In the genomic region with DNA sequence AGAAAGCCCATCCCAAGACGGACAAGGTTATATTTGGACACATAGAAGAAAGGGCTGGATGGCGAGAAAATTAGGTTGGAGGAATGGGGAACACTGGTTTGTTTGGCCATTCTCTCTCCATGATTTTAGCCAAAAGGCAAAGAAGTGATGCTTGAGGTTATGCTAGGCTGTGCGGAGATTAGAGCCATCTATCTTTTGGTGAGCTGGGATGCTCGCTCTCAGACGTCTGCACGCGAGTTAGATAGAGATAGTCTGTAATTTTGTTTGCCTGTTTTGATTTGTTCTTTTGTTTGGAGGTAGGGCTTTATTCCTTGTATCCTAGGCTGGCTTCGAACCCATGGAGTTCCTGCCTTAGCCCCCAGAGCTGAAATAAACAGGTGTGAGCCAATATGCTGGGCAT, we compare ENCODE assay signal across 8 mouse cellular contexts. TPM values are rescaled to one million over a fixed set of nuclear protein-coding genes. Genes with fewer than 3 reads are reported as not detected.
A peak's percentile ranks its signal among the peaks of the same experiment; 100 is the strongest.
DNase-seq lines count a peak whose midpoint lies in the region; ATAC-seq and TF ChIP-seq lines count a peak whose summit lies in the region.

No protein-coding gene starts in this region.

- H3K4me3 ChIP-seq in cerebellum, adult 2 months (replicated peaks; ENCODE audit: insufficient read depth, low read depth, low read length), result peak overlapping the region; percentile 96
- peak overlapping the region; percentile 72 for H3K4me3 ChIP-seq in spleen, adult 2 months (ENCODE audit: extremely low read depth, insufficient read depth, insufficient read length)
- H3K4me3 ChIP-seq in limb, embryonic 15.5 days, result peak overlapping the region; percentile 88
- H3K4me3 ChIP-seq in stomach, embryonic 16.5 days (replicated peaks; ENCODE audit: low read length), result peak overlapping the region; percentile 72

- H3K4me1 ChIP-seq in cerebellum, adult 2 months (ENCODE audit: control insufficient read depth, insufficient read depth, low read length), result peaks cover 3% of the 10 kb centered on the region
- H3K4me1 ChIP-seq in spleen, adult 2 months (ENCODE audit: control insufficient read depth, insufficient read depth, insufficient read length), result peaks cover 11% of the 10 kb centered on the region; the same call in 1 of the 2 replicates
- peaks cover 58% of the 10 kb centered on the region for H3K4me1 ChIP-seq in limb, embryonic 15.5 days
- H3K4me1 ChIP-seq in stomach, embryonic 16.5 days (ENCODE audit: control insufficient read depth, insufficient read depth, low read length), result peaks cover 26% of the 10 kb centered on the region

- intact Hi-C loops in left cerebral cortex, postnatal 10 days (cut with DNase I), result no loop called here

- H3K9ac ChIP-seq in limb, embryonic 15.5 days, result peak overlapping the region; percentile 83
- H3K9ac ChIP-seq in stomach, embryonic 16.5 days (ENCODE audit: low read length), result peak overlapping the region; percentile 90

- H3K9me3 ChIP-seq in limb, embryonic 15.5 days, result no peaks in the 10 kb centered on the region
- no peaks in the 10 kb centered on the region for H3K9me3 ChIP-seq in stomach, embryonic 16.5 days (replicated peaks; ENCODE audit: control insufficient read depth, low read length)

- TF ChIP-seq CTCF in cerebellum, adult 2 months (IDR thresholded peaks at IDR 0.05; ENCODE audit: borderline replicate concordance, insufficient read depth, low read depth, low read length), result no peak
- no peak for TF ChIP-seq CTCF in spleen, adult 2 months (IDR thresholded peaks at IDR 0.05; ENCODE audit: extremely low read depth, insufficient read depth, insufficient read length, insufficient replicate concordance)

- TF ChIP-seq POLR2A in cerebellum, adult 2 months (IDR thresholded peaks at IDR 0.05; ENCODE audit: borderline replicate concordance, insufficient read depth, low read length), result no peak
- TF ChIP-seq POLR2A in spleen, adult 2 months (IDR thresholded peaks at IDR 0.05; ENCODE audit: low read depth, low read length), result no peak

- peak overlapping the region; percentile 67 for H3K4me2 ChIP-seq in limb, embryonic 15.5 days
- H3K4me2 ChIP-seq in stomach, embryonic 16.5 days (ENCODE audit: low read depth, low read length), result peak overlapping the region; percentile 90

- no peak for ATAC-seq in limb, embryonic 15.5 days (ENCODE audit: insufficient number of reproducible peaks, low FRiP score, low TSS enrichment, low read depth)
- ATAC-seq in stomach, embryonic 16.5 days (ENCODE audit: insufficient read depth, low FRiP score), result no peak

- H3K27me3 ChIP-seq in cerebellum, adult 2 months (ENCODE audit: control insufficient read depth, insufficient read depth, low read length), result no peaks in the 10 kb centered on the region
- H3K27me3 ChIP-seq in spleen, adult 2 months (ENCODE audit: control insufficient read depth, insufficient read depth, low read length), result no peaks in the 10 kb centered on the region
- no peaks in the 10 kb centered on the region for H3K27me3 ChIP-seq in limb, embryonic 15.5 days
- H3K27me3 ChIP-seq in stomach, embryonic 16.5 days (ENCODE audit: control insufficient read depth, insufficient read depth, low read length), result no peaks in the 10 kb centered on the region

- no peak overlapping the region; the same call in 1 of the 2 replicates for H3K27ac ChIP-seq in cerebellum, adult 2 months (ENCODE audit: insufficient read depth, low read length)
- no peak overlapping the region; the same call in 1 of the 2 replicates for H3K27ac ChIP-seq in spleen, adult 2 months (ENCODE audit: insufficient read depth, low read length)
- peak overlapping the region; percentile 98 for H3K27ac ChIP-seq in limb, embryonic 15.5 days
- peak overlapping the region; percentile 97 for H3K27ac ChIP-seq in stomach, embryonic 16.5 days (ENCODE audit: low read length)

- 6% methylated on average over 8 of the region's 8 CpGs for WGBS in cerebellum, adult 2 months
- WGBS in spleen, adult 2 months, result 15% methylated on average over 8 of the region's 8 CpGs
- WGBS in limb, embryonic 15.5 days, result 11% methylated on average over 8 of the region's 8 CpGs
- 6% methylated on average over 8 of the region's 8 CpGs for WGBS in stomach, embryonic 16.5 days

- peaks cover 24% of the 10 kb centered on the region for H3K36me3 ChIP-seq in spleen, adult 2 months (ENCODE audit: control insufficient read depth, insufficient read depth, low read length)
- peaks cover 43% of the 10 kb centered on the region for H3K36me3 ChIP-seq in limb, embryonic 15.5 days
- peaks cover 7% of the 10 kb centered on the region; the same call in 1 of the 2 replicates for H3K36me3 ChIP-seq in stomach, embryonic 16.5 days (ENCODE audit: control insufficient read depth, insufficient read depth, low read length)

- DNase-seq in cerebellum, adult 2 months, result no peak
- no peak for DNase-seq in cerebellum, adult 11-12 months
- no peak for DNase-seq in spleen, adult 2 months (ENCODE audit: low read depth in 1 of 2, low spot score in 2 of 2)
- DNase-seq in spleen, postnatal 14 days (ENCODE audit: low spot score in 2 of 2), result no peak
- DNase-seq in left cerebral cortex, postnatal 10 days (ENCODE audit: extremely low spot score in 1 of 2, low spot score in 2 of 2), result no peak
- DNase-seq in urinary bladder, postnatal 14 days (ENCODE audit: low spot score), result no peak

RNA-seq across cellular contexts. Expression of gene Dvl2, which starts 0.8 kb away (rescaled TPM):
- polyA plus RNA-seq in cerebellum, adult 2 months (2012; rRNA removed), result 27.2 and 28.9 TPM in 2 replicates
- 21.4 and 22.3 TPM in 2 replicates for polyA plus RNA-seq in spleen, adult 2 months (2012; rRNA removed)
- polyA plus RNA-seq in limb, embryonic 15.5 days (2015; fragmentation: Nextera tagmentation; extraction: Ambion mirVana), result 42.2 and 43.1 TPM in 2 replicates
- 17.7 and 22.3 TPM in 2 replicates for polyA plus RNA-seq in stomach, embryonic 16.5 days (2015; fragmentation: Nextera tagmentation; extraction: Ambion mirVana)
- 10 to 100 TPM; 27.5 to 30.3 TPM for total RNA-seq in left cerebral cortex, postnatal 10 days (2021)

RNA-seq across cellular contexts. Expression of gene Phf23, which starts 5.6 kb away (rescaled TPM):
- polyA plus RNA-seq in cerebellum, adult 2 months (2012; rRNA removed), result 41.8 and 44.4 TPM in 2 replicates
- 13.8 and 21.4 TPM in 2 replicates for polyA plus RNA-seq in spleen, adult 2 months (2012; rRNA removed)
- 72.2 and 81.6 TPM in 2 replicates for polyA plus RNA-seq in limb, embryonic 15.5 days (2015; fragmentation: Nextera tagmentation; extraction: Ambion mirVana)
- polyA plus RNA-seq in stomach, embryonic 16.5 days (2015; fragmentation: Nextera tagmentation; extraction: Ambion mirVana), result 44.3 and 47.9 TPM in 2 replicates
- 10 to 100 TPM; 35.2 to 38.6 TPM for total RNA-seq in left cerebral cortex, postnatal 10 days (2021)

RNA-seq across cellular contexts. Expression of gene Gabarap, which starts 10.2 kb away (rescaled TPM):
- polyA plus RNA-seq in cerebellum, adult 2 months (2012; rRNA removed), result 344 and 366 TPM in 2 replicates
- polyA plus RNA-seq in spleen, adult 2 months (2012; rRNA removed), result 235 and 251 TPM in 2 replicates
- polyA plus RNA-seq in limb, embryonic 15.5 days (2015; fragmentation: Nextera tagmentation; extraction: Ambion mirVana), result 545 and 568 TPM in 2 replicates
- 485 and 494 TPM in 2 replicates for polyA plus RNA-seq in stomach, embryonic 16.5 days (2015; fragmentation: Nextera tagmentation; extraction: Ambion mirVana)
- 100 to 1,000 TPM; 252 to 266 TPM for total RNA-seq in left cerebral cortex, postnatal 10 days (2021)

RNA-seq across cellular contexts. Expression of gene Acadvl, which starts 14.1 kb away (rescaled TPM):
- 104 and 112 TPM in 2 replicates for polyA plus RNA-seq in cerebellum, adult 2 months (2012; rRNA removed)
- polyA plus RNA-seq in spleen, adult 2 months (2012; rRNA removed), result 29.5 and 37.0 TPM in 2 replicates
- 92.2 and 100 TPM in 2 replicates for polyA plus RNA-seq in limb, embryonic 15.5 days (2015; fragmentation: Nextera tagmentation; extraction: Ambion mirVana)
- polyA plus RNA-seq in stomach, embryonic 16.5 days (2015; fragmentation: Nextera tagmentation; extraction: Ambion mirVana), result 115 and 119 TPM in 2 replicates
- total RNA-seq in left cerebral cortex, postnatal 10 days (2021), result 10 to 100 TPM; 44.8 to 48.0 TPM

RNA-seq across cellular contexts. Expression of gene Dlg4, which starts 15.6 kb away (rescaled TPM):
- 352 and 374 TPM in 2 replicates for polyA plus RNA-seq in cerebellum, adult 2 months (2012; rRNA removed)
- polyA plus RNA-seq in spleen, adult 2 months (2012; rRNA removed), result 10.3 and 13.3 TPM in 2 replicates
- 9.6 and 10.7 TPM in 2 replicates for polyA plus RNA-seq in limb, embryonic 15.5 days (2015; fragmentation: Nextera tagmentation; extraction: Ambion mirVana)
- 8.4 and 9.0 TPM in 2 replicates for polyA plus RNA-seq in stomach, embryonic 16.5 days (2015; fragmentation: Nextera tagmentation; extraction: Ambion mirVana)
- 100 to 1,000 TPM; 871 to 875 TPM for total RNA-seq in left cerebral cortex, postnatal 10 days (2021)

Comparison
In these comparisons a context has a peak if more than half of its experiments do, and no peak if none do; other contexts are left out.
1. H3K27ac ChIP-seq: peak in limb, embryonic 15.5 days (single experiment) and stomach, embryonic 16.5 days (single experiment); none in cerebellum, adult 2 months (single experiment) and spleen, adult 2 months (single experiment).
2. Peak in every context shown above with its lines, with median percentiles within 50 percentile points of each other: H3K4me3 ChIP-seq.